Mouse (Mus musculus): Measurements from ENCODE around the gene Hist3h2ba.

Gene Hist3h2ba

GRCm38 (mm10) chr11:58991911-58992310, 43.2 kb downstream of the Hist3h2ba start:
- no peak for DNase-seq

DNA sequence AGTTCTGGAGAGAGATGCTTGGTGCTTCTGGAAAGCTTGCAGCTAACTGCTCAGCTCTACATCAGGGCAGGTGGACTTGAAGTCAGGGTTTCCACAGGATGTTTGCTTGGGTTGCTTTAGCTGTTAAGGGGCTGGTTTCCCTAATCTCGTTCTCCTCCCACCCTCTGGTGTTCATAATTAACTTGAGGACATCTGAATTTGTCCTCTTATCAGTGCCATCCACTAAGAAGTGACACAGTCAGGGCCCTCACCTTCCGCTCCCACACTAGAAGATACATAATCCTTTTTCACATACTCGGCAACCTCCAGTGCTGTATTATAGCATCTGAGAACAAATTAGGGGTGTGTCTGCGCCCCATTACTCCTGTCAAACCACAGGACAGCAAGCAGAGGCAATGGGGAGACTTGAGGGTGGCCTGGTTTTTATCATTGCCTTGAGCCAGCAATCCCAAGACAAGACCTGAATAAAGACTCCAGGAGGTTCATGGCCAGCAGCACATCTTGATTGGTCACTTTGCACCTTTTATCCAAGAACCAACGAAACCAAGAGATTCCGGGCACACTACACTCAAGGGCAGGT, 44.5 kb downstream of the Hist3h2ba start:
- DNase-seq: no peak

GRCm38 (mm10) chr11:58994337-58994826, 45.7 kb downstream of the Hist3h2ba start:
- DNase-seq: peak; percentile 57

- DNase-seq: no peak
These were observed 46.5 kb downstream of the Hist3h2ba start for GRCm38 (mm10) chr11:58995061-58995806.

GRCm38 (mm10) chr11:58995807-58996370, 47.2 kb downstream of the Hist3h2ba start:
- DNase-seq: peak; percentile 17

GRCm38 (mm10) chr11:58997541-58997940, 48.8 kb downstream of the Hist3h2ba start:
- no peak for DNase-seq
